Mouse (Mus musculus): ENCODE data around the gene Taar7d. TPM values are rescaled to one million over a fixed set of nuclear protein-coding genes. Genes with fewer than 3 reads are reported as not detected.

The Taar7d gene
- total and polyA plus RNA-seq, 3 experiments: not detected

Other genes starting within 250 kb of the Taar7d start
- gene Rps12, start 239.9 kb upstream of the Taar7d start, total RNA-seq (2021): 100 to 1,000 TPM; 531 to 586 TPM
- 612 and 712 TPM in 2 replicates for gene Rps12, start 239.9 kb upstream of the Taar7d start, polyA plus RNA-seq (2012; rRNA removed)
- gene Slc18b1, start 230.2 kb upstream of the Taar7d start, total RNA-seq (2021): 10 to 100 TPM; 24.6 to 37.9 TPM
- 16.4 and 17.1 TPM in 2 replicates for gene Slc18b1, start 230.2 kb upstream of the Taar7d start, polyA plus RNA-seq (2012; rRNA removed)
- gene Vnn3, start 175.8 kb upstream of the Taar7d start, total RNA-seq (2021): 10 to 100 TPM in 1 of 2 experiments, 1 to 10 TPM in 1; 6.1 to 57.5 TPM
- 20.1 and 46.8 TPM in 2 replicates for gene Vnn3, start 175.8 kb upstream of the Taar7d start, polyA plus RNA-seq (2012; rRNA removed)
- 10 to 100 TPM; 22.7 to 49.8 TPM for gene Vnn1, start 132.5 kb upstream of the Taar7d start, total RNA-seq (2021)
- 13.8 and 19.2 TPM in 2 replicates for gene Vnn1, start 132.5 kb upstream of the Taar7d start, polyA plus RNA-seq (2012; rRNA removed)
- not detected for gene Taar1, start 106.9 kb upstream of the Taar7d start, total RNA-seq (2021)
- gene Taar1, start 106.9 kb upstream of the Taar7d start, polyA plus RNA-seq (2012; rRNA removed): not detected in 2 replicates
- not detected for gene Taar2, start 88.7 kb upstream of the Taar7d start, total RNA-seq (2021)
- gene Taar2, start 88.7 kb upstream of the Taar7d start, polyA plus RNA-seq (2012; rRNA removed): not detected in 2 replicates
- not detected for gene Taar3, start 77.7 kb upstream of the Taar7d start, total RNA-seq (2021)
- not detected in 2 replicates for gene Taar3, start 77.7 kb upstream of the Taar7d start, polyA plus RNA-seq (2012; rRNA removed)
- gene Taar4, start 66.7 kb upstream of the Taar7d start, total RNA-seq (2021): not detected
- not detected in 2 replicates for gene Taar4, start 66.7 kb upstream of the Taar7d start, polyA plus RNA-seq (2012; rRNA removed)
- not detected for gene Taar5, start 56.5 kb upstream of the Taar7d start, total RNA-seq (2021)
- gene Taar5, start 56.5 kb upstream of the Taar7d start, polyA plus RNA-seq (2012; rRNA removed): not detected in 2 replicates
- not detected for gene Taar6, start 41.6 kb upstream of the Taar7d start, total RNA-seq (2021)
- gene Taar6, start 41.6 kb upstream of the Taar7d start, polyA plus RNA-seq (2012; rRNA removed): not detected in 2 replicates
- gene Taar7a, start 33.7 kb upstream of the Taar7d start, total RNA-seq (2021): not detected
- not detected in 2 replicates for gene Taar7a, start 33.7 kb upstream of the Taar7d start, polyA plus RNA-seq (2012; rRNA removed)
- gene Taar7b, start 27.3 kb upstream of the Taar7d start, total RNA-seq (2021): not detected
- not detected in 2 replicates for gene Taar7b, start 27.3 kb upstream of the Taar7d start, polyA plus RNA-seq (2012; rRNA removed)
- gene Taar7e, start 10.4 kb downstream of the Taar7d start, total RNA-seq (2021): not detected
- gene Taar7e, start 10.4 kb downstream of the Taar7d start, polyA plus RNA-seq (2012; rRNA removed): not detected in 2 replicates
- gene Taar7f, start 22.3 kb downstream of the Taar7d start, total RNA-seq (2021): not detected
- gene Taar7f, start 22.3 kb downstream of the Taar7d start, polyA plus RNA-seq (2012; rRNA removed): not detected in 2 replicates
- not detected for gene Taar8a, start 49.3 kb downstream of the Taar7d start, total RNA-seq (2021)
- not detected in 2 replicates for gene Taar8a, start 49.3 kb downstream of the Taar7d start, polyA plus RNA-seq (2012; rRNA removed)
- not detected for gene Taar8b, start 65.1 kb downstream of the Taar7d start, total RNA-seq (2021)
- not detected in 2 replicates for gene Taar8b, start 65.1 kb downstream of the Taar7d start, polyA plus RNA-seq (2012; rRNA removed)
- not detected for gene Taar8c, start 74.7 kb downstream of the Taar7d start, total RNA-seq (2021)
- not detected in 2 replicates for gene Taar8c, start 74.7 kb downstream of the Taar7d start, polyA plus RNA-seq (2012; rRNA removed)
- gene Taar9, start 82.3 kb downstream of the Taar7d start, total RNA-seq (2021): not detected
- not detected in 2 replicates for gene Taar9, start 82.3 kb downstream of the Taar7d start, polyA plus RNA-seq (2012; rRNA removed)
- 100 to 1,000 TPM; 115 to 182 TPM for gene Stx7, start 122.1 kb downstream of the Taar7d start, total RNA-seq (2021)
- gene Stx7, start 122.1 kb downstream of the Taar7d start, polyA plus RNA-seq (2012; rRNA removed): 48.7 and 66.3 TPM in 2 replicates
- under 1 TPM in 1 of 2 experiments, not detected in 1; 0.10 TPM for gene Moxd1, start 196.3 kb downstream of the Taar7d start, total RNA-seq (2021)
- gene Moxd1, start 196.3 kb downstream of the Taar7d start, polyA plus RNA-seq (2012; rRNA removed): 0.61 and 1.7 TPM in 2 replicates